ENCODE assay signal across 16 mouse cellular contexts in the genomic region with DNA sequence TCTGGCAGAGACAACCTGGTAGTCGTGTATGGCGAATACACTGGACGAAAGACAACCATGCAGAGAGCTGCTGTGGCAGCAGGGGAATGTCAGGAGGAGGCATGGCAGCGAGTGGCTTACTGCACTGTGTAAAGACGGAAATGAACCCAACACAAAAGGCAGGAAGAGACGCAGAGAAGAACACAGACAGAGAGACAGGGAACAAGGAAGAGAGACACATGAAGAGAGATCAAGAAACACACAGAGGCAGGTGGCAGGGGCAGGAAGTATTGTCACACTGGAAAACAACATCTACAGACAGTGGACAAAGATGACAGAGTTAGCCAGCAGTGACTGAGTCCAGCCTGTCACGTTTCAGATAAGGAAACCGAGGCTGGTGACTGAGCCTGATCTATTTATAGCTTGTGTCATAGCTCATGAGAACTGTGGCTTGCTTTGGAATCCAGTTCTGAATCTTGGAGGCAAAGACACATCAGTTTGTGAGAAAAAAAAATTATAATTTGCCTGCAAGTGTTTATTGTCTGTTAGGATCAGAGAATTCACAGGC.
DNase-seq lines count a peak whose midpoint lies in the region; ATAC-seq and TF ChIP-seq lines count a peak whose summit lies in the region.
"Had no signal": no experiment of that assay in that cellular context is flagged by ENCODE, and none has a peak within 500 bp of the region (broad histone marks: within the 10 kb centered on the region; RNA-seq: fewer than 3 reads in every experiment).

No protein-coding gene starts in this region.

- WGBS in heart, embryonic 14.5 days = 15% methylated on average over 8 of the region's 8 CpGs
- WGBS in stomach, postnatal 0 days = 60% methylated on average over 8 of the region's 8 CpGs

- no peaks in the 10 kb centered on the region for H3K79me2 ChIP-seq in CH12.LX (replicated peaks; ENCODE audit: control insufficient read depth, extremely low read depth, insufficient read depth, poor library complexity, severe bottlenecking)

- H3K4me1 ChIP-seq in CH12.LX (ENCODE audit: control insufficient read depth in 1 of 2, insufficient read depth in 2 of 2) = peaks cover 23 to 60% of the 10 kb centered on the region in 2 experiments
- H3K4me1 ChIP-seq in heart, embryonic 14.5 days (ENCODE audit: control insufficient read depth in 2 of 2, insufficient read depth in 2 of 2, low read length in 2 of 2) = peaks cover 50 to 88% of the 10 kb centered on the region in 2 experiments
- H3K4me1 ChIP-seq in stomach, postnatal 0 days (replicated peaks; ENCODE audit: control insufficient read depth, insufficient read depth) = peaks cover 4% of the 10 kb centered on the region; the same call in 1 of the 2 replicates

- H3K27ac ChIP-seq in CH12.LX (ENCODE audit: insufficient read depth, low read depth) = no peak overlapping the region
- peak overlapping the region; percentile 71 to 79 for H3K27ac ChIP-seq in heart, embryonic 14.5 days (replicated peaks in 1 of 2; ENCODE audit: control insufficient read depth in 1 of 2, insufficient read depth in 1 of 2, low read depth in 2 of 2, low read length in 2 of 2)
- no peak overlapping the region for H3K27ac ChIP-seq in stomach, postnatal 0 days (replicated peaks)
- H3K27ac ChIP-seq: limb, embryonic 15.5 days; lung, embryonic 15.5 days; neural tube, embryonic 12.5 days had no signal

- TF ChIP-seq RAD21 in CH12.LX (IDR thresholded peaks at IDR 0.05; ENCODE audit: low read depth, low read length) = no peak

- TF ChIP-seq EP300 in CH12.LX (IDR thresholded peaks at IDR 0.05; ENCODE audit: low read length) = no peak
- no peak for TF ChIP-seq EP300 in stomach, postnatal 0 days (optimal IDR thresholded peaks at IDR 0.05)

- no peak overlapping the region for H3K9ac ChIP-seq in CH12.LX (ENCODE audit: insufficient read depth, low read depth)
- H3K9ac ChIP-seq in heart, embryonic 14.5 days (ENCODE audit: low read length) = 0 out of 2 replicates have a peak overlapping the region, but pooled peaks have one; percentile 38
- H3K9ac ChIP-seq in stomach, postnatal 0 days (ENCODE audit: low read length) = no peak overlapping the region
- H3K9ac ChIP-seq: limb, embryonic 15.5 days; lung, embryonic 15.5 days; neural tube, embryonic 12.5 days had no signal

- DNase-seq in heart, adult 18-20 months = peak; percentile 52 to 57
- no peak for DNase-seq in heart, postnatal 14 days
- DNase-seq in CH12.LX (ENCODE audit: extremely low read depth) = no peak
- DNase-seq in thymus, postnatal 10 days (ENCODE audit: low spot score in 2 of 2) = peak; percentile 7 to 44
- DNase-seq in c-Kit-positive CD71-positive TER-119-positive erythroid progenitor cells, embryonic 14.5 days (ENCODE audit: low spot score) = no peak
- DNase-seq in stomach, postnatal 0 days (ENCODE audit: low spot score) = no peak
- DNase-seq in layer of hippocampus, adult 9-11 months = no peak
- DNase-seq: cerebellum, postnatal 10 days; gastrocnemius, postnatal 10 days; kidney, adult 18-20 months; kidney, postnatal 14 days had no signal

- TF ChIP-seq POLR2A in CH12.LX (IDR thresholded peaks at IDR 0.05; ENCODE audit: low read depth, low read length) = no peak

- no peaks in the 10 kb centered on the region for H3K9me3 ChIP-seq in CH12.LX (replicated peaks; ENCODE audit: low read length)
- no peaks in the 10 kb centered on the region for H3K9me3 ChIP-seq in heart, embryonic 14.5 days (ENCODE audit: control insufficient read depth, low read length)
- no peaks in the 10 kb centered on the region for H3K9me3 ChIP-seq in stomach, postnatal 0 days (ENCODE audit: control insufficient read depth, low read length)
- H3K9me3 ChIP-seq: limb, embryonic 15.5 days; lung, embryonic 15.5 days; neural tube, embryonic 12.5 days had no signal

- H3K4me3 ChIP-seq in CH12.LX (replicated peaks in 1 of 3; ENCODE audit: low read depth in 2 of 3, low read length in 2 of 3, poor library complexity in 1 of 3) = no peak overlapping the region
- no peak overlapping the region for H3K4me3 ChIP-seq in heart, embryonic 14.5 days (ENCODE audit: control insufficient read depth in 1 of 2, insufficient read depth in 1 of 2, low read depth in 1 of 2, low read length in 2 of 2)
- no peak overlapping the region for H3K4me3 ChIP-seq in stomach, postnatal 0 days (ENCODE audit: low read depth, low read length)
- H3K4me3 ChIP-seq: limb, embryonic 15.5 days; lung, embryonic 15.5 days; neural tube, embryonic 12.5 days had no signal

- no peak overlapping the region for H3K4me2 ChIP-seq in CH12.LX (ENCODE audit: insufficient read depth, low read depth, poor library complexity, severe bottlenecking)
- H3K4me2 ChIP-seq in heart, embryonic 14.5 days (ENCODE audit: low read length) = no peak overlapping the region
- no peak overlapping the region for H3K4me2 ChIP-seq in stomach, postnatal 0 days (replicated peaks; ENCODE audit: low read depth)
- H3K4me2 ChIP-seq: limb, embryonic 15.5 days; lung, embryonic 15.5 days; neural tube, embryonic 12.5 days had no signal

- no peaks in the 10 kb centered on the region for H3K36me3 ChIP-seq in CH12.LX (replicated peaks in 1 of 2; ENCODE audit: control insufficient read depth in 1 of 2, insufficient read depth in 1 of 2, low read length in 1 of 2)
- H3K36me3 ChIP-seq in heart, embryonic 14.5 days (ENCODE audit: control insufficient read depth, insufficient read depth, low read length) = no peaks in the 10 kb centered on the region
- no peaks in the 10 kb centered on the region for H3K36me3 ChIP-seq in stomach, postnatal 0 days (ENCODE audit: control insufficient read depth, insufficient read depth, low read length)
- H3K36me3 ChIP-seq: limb, embryonic 15.5 days; lung, embryonic 15.5 days; neural tube, embryonic 12.5 days had no signal

- intact Hi-C loops in heart, postnatal 14 days (cut with DNase I) = no loop called here

- no peak for ATAC-seq in heart, embryonic 14.5 days (ENCODE audit: insufficient number of reproducible peaks, insufficient read depth, low FRiP score, low read depth)
- no peak for ATAC-seq in stomach, postnatal 0 days (ENCODE audit: low FRiP score, low TSS enrichment)
- ATAC-seq: midbrain, embryonic 16.5 days had no signal

- dilution Hi-C loops in CH12.LX (cut with MboI; ENCODE audit: extremely low pct_ligation_motif_present, extremely low pct_unique_long_range_greater_than_20kb, low sequenced_read_pairs) = no loop called here

- no peaks in the 10 kb centered on the region for H3K27me3 ChIP-seq in CH12.LX (replicated peaks)
- 0 out of 2 replicates have a peak, but pooled peaks cover 3% of the 10 kb centered on the region for H3K27me3 ChIP-seq in heart, embryonic 14.5 days (ENCODE audit: control insufficient read depth, insufficient read depth, low read length)
- no peaks in the 10 kb centered on the region for H3K27me3 ChIP-seq in stomach, postnatal 0 days (ENCODE audit: control insufficient read depth, insufficient read depth, low read length)
- H3K27me3 ChIP-seq: lung, embryonic 15.5 days had no signal

- no peak for TF ChIP-seq CTCF in CH12.LX (conservative IDR thresholded peaks at IDR 0.05 in 1 of 2, IDR thresholded peaks at IDR 0.05 in 1 of 2; ENCODE audit: low read depth in 2 of 2, low read length in 2 of 2)
- TF ChIP-seq CTCF in stomach, postnatal 0 days (IDR thresholded peaks at IDR 0.05; ENCODE audit: low read depth) = no peak

- in situ Hi-C loops in CH12.LX (cut with MboI; ENCODE audit: low pct_ligation_motif_present, low pct_unique_long_range_greater_than_20kb, low sequenced_read_pairs) = no loop called here

TF ChIP-seq in CH12.LX, 34 proteins besides CTCF, POLR2A, EP300 and RAD21:
- TF ChIP-seq ELF1 (IDR thresholded peaks at IDR 0.05; ENCODE audit: low read depth, low read length) (no peak), BHLHE40 (IDR thresholded peaks at IDR 0.05; ENCODE audit: low read depth, low read length) (peak; percentile 56)

Comparison
In these comparisons a context has a peak if more than half of its experiments do, and no peak if none do; other contexts are left out.
1. DNase-seq: peak in heart, adult 18-20 months (2 of 2) and thymus, postnatal 10 days (2 of 2); none in heart, postnatal 14 days (0 of 2), CH12.LX (single experiment), c-Kit-positive CD71-positive TER-119-positive erythroid progenitor cells, embryonic 14.5 days (single experiment), stomach, postnatal 0 days (single experiment) and layer of hippocampus, adult 9-11 months (single experiment).
2. H3K27ac ChIP-seq: peak in heart, embryonic 14.5 days (2 of 2); none in CH12.LX (single experiment) and stomach, postnatal 0 days (single experiment).